Mouse (Mus musculus) right cerebral cortex, postnatal 4 days (tissue): ENCODE data around the gene Abhd17c.

Experiments
- DNase-seq: peaks from one replicate; pipeline ENCODE4 v3.0.0-alpha.2; 2022

The Abhd17c gene

GRCm38 (mm10) chr7:84059799-84060198 lies 91.9 kb downstream of the Abhd17c start:
- no peak for DNase-seq
